In the genomic region with DNA sequence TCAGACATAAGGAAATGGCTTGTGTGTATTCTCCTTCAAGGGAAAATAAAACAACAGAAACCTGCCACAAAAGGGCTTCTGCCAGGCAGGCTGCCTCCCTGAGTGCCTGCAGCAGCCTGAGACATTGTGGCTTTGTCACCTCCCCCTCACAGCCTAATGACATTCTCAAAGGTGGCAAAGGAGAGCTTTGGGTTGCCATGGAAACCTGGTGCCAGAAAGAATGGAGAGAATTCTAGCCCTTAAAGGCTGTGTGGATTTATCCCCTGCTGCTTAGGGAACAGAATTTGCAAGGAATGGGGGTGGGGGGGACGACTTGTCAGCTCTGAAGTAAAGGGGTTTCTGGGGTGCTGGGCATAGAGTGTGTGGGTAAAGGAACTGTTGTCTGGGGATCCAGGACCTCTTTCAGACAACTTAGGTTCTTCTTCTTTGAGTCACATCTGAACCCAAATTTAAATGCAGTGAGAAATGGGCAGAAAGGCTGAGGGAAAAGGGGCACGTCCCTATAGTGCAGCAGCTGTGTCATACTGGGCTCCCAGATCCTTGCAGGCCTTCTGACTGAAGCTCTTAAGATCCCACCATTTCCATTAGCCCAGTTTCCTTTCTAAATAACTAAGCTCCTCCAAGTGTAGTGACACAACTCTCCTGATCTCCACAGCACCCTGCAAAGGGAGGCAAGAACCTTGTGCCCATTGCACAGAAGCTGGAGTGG, we compare ENCODE assay signal across 8 mouse cellular contexts.
DNase-seq lines count a peak whose midpoint lies in the region; ATAC-seq lines count a peak whose summit lies in the region.

No protein-coding gene starts in this region.

- no peak overlapping the region for H3K4me2 ChIP-seq in lung, embryonic 16.5 days (ENCODE audit: low read depth, low read length)
- peak overlapping the region; percentile 13; the same call in 1 of the 2 replicates for H3K4me2 ChIP-seq in neural tube, embryonic 13.5 days

- no peak overlapping the region for H3K9ac ChIP-seq in lung, embryonic 16.5 days (ENCODE audit: low read length)
- peak overlapping the region; percentile 53; the same call in 1 of the 2 replicates for H3K9ac ChIP-seq in neural tube, embryonic 13.5 days

- no peaks in the 10 kb centered on the region for H3K36me3 ChIP-seq in lung, embryonic 16.5 days (ENCODE audit: control insufficient read depth, insufficient read depth, low read length)
- no peaks in the 10 kb centered on the region for H3K36me3 ChIP-seq in embryonic facial prominence, embryonic 10.5 days (replicated peaks)
- H3K36me3 ChIP-seq in neural tube, embryonic 13.5 days = no peaks in the 10 kb centered on the region

- H3K9me3 ChIP-seq in lung, embryonic 16.5 days (ENCODE audit: control insufficient read depth, low read length) = no peaks in the 10 kb centered on the region
- peaks cover 7% of the 10 kb centered on the region for H3K9me3 ChIP-seq in embryonic facial prominence, embryonic 10.5 days
- H3K9me3 ChIP-seq in neural tube, embryonic 13.5 days = 0 out of 2 replicates have a peak, but pooled peaks cover 6% of the 10 kb centered on the region

- no peaks in the 10 kb centered on the region for H3K27me3 ChIP-seq in lung, embryonic 16.5 days (ENCODE audit: control insufficient read depth, insufficient read depth, low read depth, low read length)
- H3K27me3 ChIP-seq in embryonic facial prominence, embryonic 10.5 days (replicated peaks; ENCODE audit: low read depth, poor library complexity, severe bottlenecking) = no peaks in the 10 kb centered on the region
- no peaks in the 10 kb centered on the region for H3K27me3 ChIP-seq in neural tube, embryonic 13.5 days

- H3K27ac ChIP-seq in lung, embryonic 16.5 days (ENCODE audit: low read length) = no peak overlapping the region
- peak overlapping the region; percentile 73 for H3K27ac ChIP-seq in embryonic facial prominence, embryonic 10.5 days (replicated peaks)
- peak overlapping the region; percentile 93 for H3K27ac ChIP-seq in neural tube, embryonic 13.5 days (replicated peaks)

- ATAC-seq in lung, embryonic 16.5 days (ENCODE audit: low read depth) = peak; percentile 89
- ATAC-seq in inflammation-experienced regulatory T-cells, adult 6 months = peak; percentile 41
- ATAC-seq in neural tube, embryonic 13.5 days (ENCODE audit: low read depth) = peak; percentile 90

- H3K4me3 ChIP-seq in lung, embryonic 16.5 days (ENCODE audit: low read length) = no peak overlapping the region
- no peak overlapping the region for H3K4me3 ChIP-seq in embryonic facial prominence, embryonic 10.5 days
- no peak overlapping the region for H3K4me3 ChIP-seq in neural tube, embryonic 13.5 days

- 28% methylated on average over 2 of the region's 2 CpGs for WGBS in lung, embryonic 16.5 days
- WGBS in embryonic facial prominence, embryonic 10.5 days = 21% methylated on average over 2 of the region's 2 CpGs
- WGBS in neural tube, embryonic 13.5 days = 2% methylated on average over 2 of the region's 2 CpGs

- DNase-seq in lung, postnatal 14 days = no peak
- DNase-seq in embryonic facial prominence, embryonic 10.5 days (ENCODE audit: low spot score) = peak; percentile 62
- no peak for DNase-seq in lung, postnatal 4 days
- no peak for DNase-seq in c-Kit-positive CD71-positive TER-119-positive erythroid progenitor cells, embryonic 14.5 days (ENCODE audit: low spot score)
- DNase-seq in lung, postnatal 10 days = no peak

- 0 out of 2 replicates have a peak, but pooled peaks cover 2% of the 10 kb centered on the region for H3K4me1 ChIP-seq in lung, embryonic 16.5 days (replicated peaks; ENCODE audit: control insufficient read depth, insufficient read depth, low read length)
- H3K4me1 ChIP-seq in embryonic facial prominence, embryonic 10.5 days = peaks cover 26% of the 10 kb centered on the region
- peaks cover 49% of the 10 kb centered on the region for H3K4me1 ChIP-seq in neural tube, embryonic 13.5 days (replicated peaks)
